Mouse (Mus musculus): ENCODE measurements around the gene Uqcr11.

Gene Uqcr11

GRCm38 (mm10) chr10:80406684-80407501 is at the start of gene Uqcr11:
Gene Uqcr11, minus strand, starts transcription at chr10:80406830.
- no peak for DNase-seq (ENCODE audit: extremely low read depth, low read depth, low spot score)

GRCm38 (mm10) chr10:80455697-80456096 is 49.1 kb upstream of the Uqcr11 start:
- no peak for DNase-seq (ENCODE audit: extremely low read depth, low read depth, low spot score)

GRCm38 (mm10) chr10:80454781-80455180 is 48.2 kb upstream of the Uqcr11 start:
- DNase-seq (ENCODE audit: extremely low read depth, low read depth, low spot score), result no peak

GRCm38 (mm10) chr10:80453601-80454000 is 47.0 kb upstream of the Uqcr11 start:
- no peak for DNase-seq (ENCODE audit: extremely low read depth, low read depth, low spot score)

GRCm38 (mm10) chr10:80450599-80450998 is 44.0 kb upstream of the Uqcr11 start:
- no peak for DNase-seq (ENCODE audit: extremely low read depth, low read depth, low spot score)

- no peak for DNase-seq (ENCODE audit: extremely low read depth, low read depth, low spot score)
Measured at GRCm38 (mm10) chr10:80445898-80446601, 39.4 kb upstream of the Uqcr11 start.

GRCm38 (mm10) chr10:80445052-80445451 is 38.4 kb upstream of the Uqcr11 start:
- no peak for DNase-seq (ENCODE audit: extremely low read depth, low read depth, low spot score)

- DNase-seq (ENCODE audit: extremely low read depth, low read depth, low spot score), result no peak
Measured at GRCm38 (mm10) chr10:80444339-80445045, 37.9 kb upstream of the Uqcr11 start.

GRCm38 (mm10) chr10:80443575-80444278 is 37.1 kb upstream of the Uqcr11 start:
- DNase-seq (ENCODE audit: extremely low read depth, low read depth, low spot score), result no peak

- DNase-seq (ENCODE audit: extremely low read depth, low read depth, low spot score), result no peak
Measured at GRCm38 (mm10) chr10:80442989-80443388, 36.4 kb upstream of the Uqcr11 start.

- DNase-seq (ENCODE audit: extremely low read depth, low read depth, low spot score), result no peak
Measured at GRCm38 (mm10) chr10:80441598-80441997, 35.0 kb upstream of the Uqcr11 start.

GRCm38 (mm10) chr10:80440031-80440430 is 33.4 kb upstream of the Uqcr11 start:
- no peak for DNase-seq (ENCODE audit: extremely low read depth, low read depth, low spot score)

GRCm38 (mm10) chr10:80437973-80438372 is 31.3 kb upstream of the Uqcr11 start:
- no peak for DNase-seq (ENCODE audit: extremely low read depth, low read depth, low spot score)

- DNase-seq (ENCODE audit: extremely low read depth, low read depth, low spot score), result no peak
Measured at GRCm38 (mm10) chr10:80436276-80436675, 29.6 kb upstream of the Uqcr11 start.

- no peak for DNase-seq (ENCODE audit: extremely low read depth, low read depth, low spot score)
Measured at GRCm38 (mm10) chr10:80435764-80436163, 29.1 kb upstream of the Uqcr11 start.

- DNase-seq (ENCODE audit: extremely low read depth, low read depth, low spot score), result no peak
Measured at GRCm38 (mm10) chr10:80434823-80435222, 28.2 kb upstream of the Uqcr11 start.

GRCm38 (mm10) chr10:80434233-80434592 is 27.6 kb upstream of the Uqcr11 start:
- DNase-seq (ENCODE audit: extremely low read depth, low read depth, low spot score), result no peak

- DNase-seq (ENCODE audit: extremely low read depth, low read depth, low spot score), result peak; percentile 99
Measured at GRCm38 (mm10) chr10:80433513-80434232, 27.0 kb upstream of the Uqcr11 start, which contains the start of gene Tcf3. Gene Tcf3, minus strand, starts transcription at chr10:80433647.

- DNase-seq (ENCODE audit: extremely low read depth, low read depth, low spot score), result no peak
Measured at GRCm38 (mm10) chr10:80432936-80433512, 26.4 kb upstream of the Uqcr11 start.

GRCm38 (mm10) chr10:80432387-80432785 is 25.8 kb upstream of the Uqcr11 start:
- no peak for DNase-seq (ENCODE audit: extremely low read depth, low read depth, low spot score)
